Mouse (Mus musculus): Measurements from ENCODE around the gene Elmod3.

DNA sequence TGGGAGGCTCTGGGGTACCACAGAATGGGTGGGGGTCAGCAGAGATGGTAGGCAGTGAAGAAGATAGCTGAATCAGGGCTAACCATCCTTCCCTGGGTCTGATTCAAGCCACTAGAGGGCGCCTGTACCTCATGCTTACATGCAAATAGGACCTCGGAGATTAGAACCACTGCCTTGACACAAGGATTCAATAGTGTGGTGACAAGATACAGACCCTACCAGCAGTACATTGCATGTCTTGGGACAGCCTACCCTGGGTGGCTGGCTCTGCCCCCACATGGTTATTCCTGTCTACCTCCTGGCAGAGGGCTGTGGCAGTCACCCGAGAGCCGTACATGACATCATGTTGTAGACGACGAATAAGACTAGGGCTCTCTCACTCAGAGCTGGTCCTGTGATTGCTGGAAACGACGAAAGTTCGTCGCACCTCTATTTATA, 49.2 kb upstream of the Elmod3 start:
- TF ChIP-seq CTCF (IDR thresholded peaks at IDR 0.05; ENCODE audit: low read depth, low read length) (peak; percentile 75), GATA1 (IDR thresholded peaks at IDR 0.05; ENCODE audit: borderline replicate concordance, low read length) (no peak), TAL1 (conservative IDR thresholded peaks at IDR 0.05; ENCODE audit: low read depth, low read length) (no peak)
